Mouse (Mus musculus) limb, embryonic 15.5 days (tissue): ENCODE data around the gene Ubap2l. TPM values are rescaled to one million over a fixed set of nuclear protein-coding genes. Genes with fewer than 3 reads are reported as not detected.

Experiments used
- ATAC-seq: fragments of 200-750 bp; cut with Nextera tagmentation; 2 replicates; pipeline ENCODE4 v1.8.0; 2017; ENCODE audit warnings: low read depth, moderate TSS enrichment; ENCODE audit not compliant: insufficient number of reproducible peaks, low FRiP score, low TSS enrichment
- H3K27ac ChIP-seq: fragments of 300-500 bp; sonication (generic); 2 replicates; pipeline ENCODE4 v1.5.1; 2015; ENCODE audit warnings: moderate library complexity, mild to moderate bottlenecking, inconsistent platforms
- H3K27me3 ChIP-seq: fragments of 300-500 bp; sonication (generic); 2 replicates; pipeline ENCODE4 v1.6.1; 2015; ENCODE audit warnings: inconsistent platforms
- H3K36me3 ChIP-seq: fragments of 300-500 bp; sonication (generic); 2 replicates; pipeline ENCODE4 v1.6.1; 2015; ENCODE audit warnings: inconsistent platforms
- H3K4me1 ChIP-seq: fragments of 300-500 bp; sonication (generic); 2 replicates; pipeline ENCODE4 v1.6.1; 2015; ENCODE audit warnings: inconsistent platforms
- H3K4me2 ChIP-seq: fragments of 300-500 bp; sonication (generic); 2 replicates; pipeline ENCODE4 v1.6.1; 2015; ENCODE audit warnings: mild to moderate bottlenecking, inconsistent platforms
- H3K4me3 ChIP-seq: fragments of 300-500 bp; sonication (generic); 2 replicates; pipeline ENCODE4 v1.5.1; 2015; ENCODE audit warnings: mild to moderate bottlenecking, inconsistent platforms
- H3K9ac ChIP-seq: fragments of 300-500 bp; sonication (generic); 2 replicates; pipeline ENCODE4 v1.6.1; 2015; ENCODE audit warnings: inconsistent platforms
- H3K9me3 ChIP-seq: fragments of 300-500 bp; sonication (generic); 2 replicates; pipeline ENCODE4 v1.6.1; 2016; ENCODE audit warnings: inconsistent platforms
- whole genome bisulfite sequencing: fragments of 180-500 bp; shearing (Covaris S2); methylation state at CpG from one replicate; pipeline ENCODE4 v1.1.7; 2015; 5-methylcytosine and 5-hydroxymethylcytosine counted together
- polyA plus RNA-seq: library from polyadenylated mRNA; unstranded; fragments of >200 nt; fragmentation: Nextera tagmentation; extraction: Ambion mirVana; gene quantifications from 2 replicates; pipeline ENCODE4 v1.2.1, GENCODE M21; 2015

Gene Ubap2l
- polyA plus RNA-seq, 1 experiment from 2014 or later: 172 TPM

DNA sequence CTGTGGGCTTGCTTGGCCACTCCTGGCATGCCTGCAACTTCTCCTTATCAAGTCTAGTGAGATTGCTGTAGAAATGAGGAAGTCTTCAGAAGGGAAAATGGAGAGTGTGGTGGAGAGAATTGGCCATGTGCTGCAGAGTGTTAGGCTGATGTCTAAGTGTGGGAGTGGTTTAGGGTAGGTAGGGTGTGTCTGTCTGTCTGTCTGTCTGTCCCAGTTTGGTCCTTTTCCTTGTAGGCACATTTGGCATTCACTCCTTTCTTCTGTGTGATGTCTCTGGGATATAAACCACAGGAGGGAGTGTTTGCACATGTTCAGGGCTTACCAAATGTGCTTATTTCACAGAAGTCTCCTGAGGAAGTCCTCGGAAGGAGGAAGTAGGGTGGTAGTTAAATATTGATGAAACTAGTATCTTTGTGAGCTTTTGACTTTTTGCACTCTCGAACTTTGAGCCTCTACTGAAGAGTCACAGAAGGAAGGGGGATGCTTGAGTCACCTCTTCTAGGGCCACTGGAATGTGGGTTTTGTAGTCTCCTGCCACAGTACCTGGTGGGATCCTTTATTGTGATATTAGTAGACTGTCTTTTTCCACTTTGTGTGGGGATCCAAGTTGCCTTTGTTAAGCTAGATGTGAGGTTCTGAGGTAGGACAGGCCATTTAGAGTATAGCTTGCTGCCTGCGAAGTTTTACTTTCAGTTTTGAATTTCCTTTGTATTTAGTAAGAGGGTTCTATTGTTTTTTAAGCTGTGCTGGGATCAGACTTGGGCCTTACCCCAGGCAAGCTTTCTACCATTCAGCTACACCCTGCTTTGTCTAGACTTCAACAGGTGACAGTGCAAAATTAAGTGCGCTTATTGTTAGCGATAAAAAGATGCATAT is 29.2 kb upstream of the Ubap2l start:
- Histone ChIP-seq H3K4me1 (peaks cover 53% of the 10 kb centered on the region), H3K9me3 (no peaks in the 10 kb centered on the region), H3K4me2 (peak overlapping the region; percentile 70), H3K9ac (no peak overlapping the region), H3K36me3 (0 out of 2 replicates have a peak, but pooled peaks cover 9% of the 10 kb centered on the region), H3K27ac (peak overlapping the region; percentile 67), H3K4me3 (peak overlapping the region; percentile 78), H3K27me3 (no peaks in the 10 kb centered on the region)
- no peak for ATAC-seq
- 76% methylated on average over 5 of the region's 5 CpGs for WGBS

DNA sequence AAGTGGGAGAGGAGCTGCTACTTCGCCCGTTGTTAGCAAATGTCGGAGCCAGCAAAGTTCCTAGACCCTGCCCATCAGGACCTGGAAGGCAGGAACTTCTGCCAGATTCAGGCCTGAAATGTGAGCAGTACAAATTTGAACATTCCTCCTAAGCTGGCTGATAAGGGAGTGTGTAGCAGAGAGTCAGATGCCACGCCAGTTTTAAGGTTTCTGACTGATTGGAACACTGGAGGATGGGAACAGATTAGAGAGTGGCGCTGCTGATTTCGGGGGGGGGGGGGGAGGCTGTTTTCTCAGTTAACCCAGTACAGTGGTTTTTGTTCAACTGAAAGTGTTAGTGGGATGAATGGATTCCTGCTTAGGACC is 28.1 kb upstream of the Ubap2l start:
- peak overlapping the region; percentile 78 for H3K4me3 ChIP-seq
- 0 out of 2 replicates have a peak, but pooled peaks cover 3% of the 10 kb centered on the region for H3K36me3 ChIP-seq
- H3K27me3 ChIP-seq: no peaks in the 10 kb centered on the region
- peak overlapping the region; percentile 99 for H3K27ac ChIP-seq
- no peak for ATAC-seq
- H3K9me3 ChIP-seq: no peaks in the 10 kb centered on the region
- H3K4me2 ChIP-seq: peak overlapping the region; percentile 70
- H3K4me1 ChIP-seq: peaks cover 53% of the 10 kb centered on the region
- H3K9ac ChIP-seq: peak overlapping the region; percentile 84
- 0% methylated on average over 6 of the region's 6 CpGs for WGBS

- 0 out of 2 replicates have a peak, but pooled peaks cover 3% of the 10 kb centered on the region for H3K36me3 ChIP-seq
- no peaks in the 10 kb centered on the region for H3K27me3 ChIP-seq
- peak overlapping the region; percentile 84 for H3K9ac ChIP-seq
- peaks cover 48% of the 10 kb centered on the region for H3K4me1 ChIP-seq
- H3K4me3 ChIP-seq: peak overlapping the region; percentile 78
- peak overlapping the region; percentile 99 for H3K27ac ChIP-seq
- no peaks in the 10 kb centered on the region for H3K9me3 ChIP-seq
- H3K4me2 ChIP-seq: peak overlapping the region; percentile 70
- peak; percentile 64 for ATAC-seq
- under 1% methylated on average over 53 of the region's 53 CpGs for WGBS
Observed at GRCm38 (mm10) chr3:90079763-90080497, 27.5 kb upstream of the Ubap2l start.

GRCm38 (mm10) chr3:90079133-90079762 is 26.8 kb upstream of the Ubap2l start:
- ATAC-seq: peak; percentile 96
- peaks cover 41% of the 10 kb centered on the region for H3K4me1 ChIP-seq

GRCm38 (mm10) chr3:90078224-90078623 is 25.8 kb upstream of the Ubap2l start:
- ATAC-seq: no peak
- H3K36me3 ChIP-seq: no peaks in the 10 kb centered on the region
- no peak overlapping the region for H3K27ac ChIP-seq
- peaks cover 31% of the 10 kb centered on the region for H3K4me1 ChIP-seq
- H3K9me3 ChIP-seq: no peaks in the 10 kb centered on the region
- no peak overlapping the region for H3K4me2 ChIP-seq
- 46% methylated on average over 5 of the region's 5 CpGs for whole genome bisulfite sequencing
- no peaks in the 10 kb centered on the region for H3K27me3 ChIP-seq
- no peak overlapping the region for H3K9ac ChIP-seq
- H3K4me3 ChIP-seq: no peak overlapping the region

More at GRCm38 (mm10) chr3:90079133-90079762, 26.8 kb upstream of the Ubap2l start:
- Histone ChIP-seq H3K27ac (peak overlapping the region; percentile 99), H3K9me3 (no peaks in the 10 kb centered on the region), H3K4me2 (peak overlapping the region; percentile 70), H3K9ac (peak overlapping the region; percentile 84), H3K27me3 (no peaks in the 10 kb centered on the region), H3K36me3 (0 out of 2 replicates have a peak, but pooled peaks cover 2% of the 10 kb centered on the region), H3K4me3 (peak overlapping the region; percentile 78)
- WGBS: under 1% methylated on average over 33 of the region's 33 CpGs

- Histone ChIP-seq H3K9ac (no peak overlapping the region), H3K4me3 (no peak overlapping the region), H3K4me2 (no peak overlapping the region), H3K27me3 (no peaks in the 10 kb centered on the region), H3K4me1 (peaks cover 23% of the 10 kb centered on the region), H3K27ac (0 out of 2 replicates have a peak overlapping the region, but pooled peaks have one; percentile 6), H3K9me3 (no peaks in the 10 kb centered on the region), H3K36me3 (no peaks in the 10 kb centered on the region)
- WGBS: 16% methylated on average over 5 of the region's 5 CpGs
- ATAC-seq: no peak
Observed at GRCm38 (mm10) chr3:90076921-90077716, 24.7 kb upstream of the Ubap2l start.

DNA sequence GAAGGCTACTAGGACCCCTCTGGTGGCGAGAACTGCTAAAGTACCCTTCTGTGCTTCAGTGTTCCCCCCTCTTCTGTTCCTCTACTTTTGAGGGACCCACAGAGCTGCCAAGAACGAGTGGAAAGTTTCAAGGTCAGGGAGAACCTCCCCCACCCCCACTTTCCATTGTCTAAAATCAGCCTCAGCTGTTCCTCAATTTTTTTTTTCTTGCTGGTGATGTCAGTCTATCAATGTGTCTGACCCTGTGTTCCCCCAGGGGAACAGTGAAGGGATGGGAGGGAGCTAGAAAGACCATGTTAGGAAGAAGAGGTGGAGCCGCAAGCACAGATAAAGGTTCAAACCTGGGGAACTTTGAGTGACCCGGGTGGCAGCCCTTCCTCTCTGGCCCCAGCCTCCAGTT is 19.9 kb upstream of the Ubap2l start, which contains the start of gene Tpm3:
Gene Tpm3 (plus strand): TSS at position 356 of the 400 bp plus-strand sequence.
- Histone ChIP-seq H3K4me3 (no peak within 1 kb of the TSS), H3K27ac (no peak within 1 kb of the TSS), H3K36me3 (no peaks in the 10 kb centered on the region), H3K9ac (no peak within 1 kb of the TSS), H3K27me3 (no peaks in the 10 kb centered on the region), H3K4me1 (peaks cover 4% of the 10 kb centered on the region), H3K9me3 (no peaks in the 10 kb centered on the region), H3K4me2 (no peak within 1 kb of the TSS)
- ATAC-seq: no peak
- WGBS: 65% methylated on average over 4 of the region's 4 CpGs

DNA sequence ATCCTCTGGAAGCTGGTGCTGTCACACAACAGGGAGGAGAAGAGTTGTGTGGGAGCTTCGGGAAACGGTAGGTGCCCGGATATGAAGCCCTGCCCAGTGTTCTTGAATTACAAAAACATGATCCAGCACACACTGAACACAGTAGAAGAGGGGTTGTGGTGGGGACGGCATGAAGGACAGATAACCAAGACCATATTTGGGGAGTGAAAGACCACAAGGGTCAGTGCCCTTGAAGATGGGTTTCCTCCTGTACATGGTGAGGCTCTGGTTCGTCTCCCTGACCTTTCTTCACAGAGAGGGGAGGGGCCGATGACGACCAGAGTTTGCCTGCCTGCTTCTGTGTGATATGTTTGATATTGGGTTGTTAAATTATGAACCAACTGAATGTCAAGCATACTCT is 17.3 kb upstream of the Ubap2l start:
- H3K9me3 ChIP-seq: no peaks in the 10 kb centered on the region
- no peak for ATAC-seq
- H3K27ac ChIP-seq: no peak overlapping the region
- no peaks in the 10 kb centered on the region for H3K27me3 ChIP-seq
- no peaks in the 10 kb centered on the region for H3K36me3 ChIP-seq
- no peak overlapping the region for H3K4me3 ChIP-seq
- no peak overlapping the region for H3K9ac ChIP-seq
- WGBS: 71% methylated on average over 7 of the region's 7 CpGs
- no peak overlapping the region for H3K4me2 ChIP-seq
- H3K4me1 ChIP-seq: no peaks in the 10 kb centered on the region

- no peak overlapping the region for H3K27ac ChIP-seq
- no peak overlapping the region for H3K4me2 ChIP-seq
- no peaks in the 10 kb centered on the region for H3K9me3 ChIP-seq
- 92% methylated on average over 4 of the region's 4 CpGs for WGBS
- no peaks in the 10 kb centered on the region for H3K4me1 ChIP-seq
- H3K4me3 ChIP-seq: no peak overlapping the region
- ATAC-seq: no peak
- no peak overlapping the region for H3K9ac ChIP-seq
- no peaks in the 10 kb centered on the region for H3K27me3 ChIP-seq
- peaks cover 13% of the 10 kb centered on the region for H3K36me3 ChIP-seq
Observed at GRCm38 (mm10) chr3:90067851-90068250, 15.4 kb upstream of the Ubap2l start.

DNA sequence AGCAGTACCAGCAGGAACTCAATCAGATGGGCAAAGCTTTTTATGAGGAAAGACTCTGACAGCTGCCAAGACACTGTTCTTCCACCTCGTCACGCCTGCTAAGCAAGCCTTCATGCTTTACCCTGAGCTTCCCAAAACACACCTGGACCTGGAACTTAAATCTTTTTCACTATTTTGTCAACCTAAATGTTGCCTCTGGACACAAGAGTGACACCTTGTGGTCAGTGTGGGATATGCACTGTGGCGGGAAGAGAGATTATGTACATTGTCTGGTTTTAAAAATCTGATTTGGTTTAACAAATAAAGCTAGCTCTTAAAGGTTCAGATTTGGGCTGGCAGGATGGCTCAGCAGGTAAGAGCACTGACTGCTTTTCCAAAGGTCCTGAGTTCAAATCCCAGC is 13.1 kb upstream of the Ubap2l start:
- Histone ChIP-seq H3K27me3 (no peaks in the 10 kb centered on the region), H3K4me1 (no peaks in the 10 kb centered on the region), H3K9ac (no peak overlapping the region), H3K4me3 (no peak overlapping the region), H3K27ac (no peak overlapping the region; the same call in 1 of the 2 replicates), H3K4me2 (no peak overlapping the region), H3K36me3 (peaks cover 35% of the 10 kb centered on the region), H3K9me3 (no peaks in the 10 kb centered on the region)
- WGBS: 45% methylated on average over 3 of the region's 3 CpGs
- no peak for ATAC-seq

- H3K27me3 ChIP-seq: no peaks in the 10 kb centered on the region
- H3K9me3 ChIP-seq: no peaks in the 10 kb centered on the region
- no peak overlapping the region for H3K4me2 ChIP-seq
- ATAC-seq: no peak
- 82% methylated on average over 3 of the region's 3 CpGs for WGBS
- H3K4me3 ChIP-seq: no peak overlapping the region
- no peak overlapping the region for H3K27ac ChIP-seq
- peaks cover 39% of the 10 kb centered on the region for H3K36me3 ChIP-seq
- H3K4me1 ChIP-seq: no peaks in the 10 kb centered on the region
- no peak overlapping the region for H3K9ac ChIP-seq
Observed at GRCm38 (mm10) chr3:90064383-90064782, 12.0 kb upstream of the Ubap2l start.
